In genomic region chr9:47565088-47565487, GRCm38 (mm10) we compare ENCODE assay signal across 27 mouse cellular contexts. TPM values are rescaled to one million over a fixed set of nuclear protein-coding genes. Genes with fewer than 3 reads are reported as not detected.
DNase-seq lines count a peak whose midpoint lies in the region; ATAC-seq lines count a peak whose summit lies in the region.
"Had no signal": no experiment of that assay in that cellular context is flagged by ENCODE, and none has a peak within 500 bp of the region (broad histone marks: within the 10 kb centered on the region; RNA-seq: fewer than 3 reads in every experiment).

No protein-coding gene starts in this region.

- no peaks in the 10 kb centered on the region for H3K9me3 ChIP-seq in heart, embryonic 10.5 days
- no peaks in the 10 kb centered on the region for H3K9me3 ChIP-seq in kidney, embryonic 15.5 days (replicated peaks)
- H3K9me3 ChIP-seq: embryonic facial prominence, embryonic 12.5 days; embryonic facial prominence, embryonic 15.5 days; hindbrain, embryonic 15.5 days had no signal

- no peak overlapping the region for H3K4me3 ChIP-seq in heart, embryonic 10.5 days
- H3K4me3 ChIP-seq in kidney, embryonic 15.5 days (replicated peaks): no peak overlapping the region
- H3K4me3 ChIP-seq: embryonic facial prominence, embryonic 12.5 days; embryonic facial prominence, embryonic 15.5 days; gastrocnemius, adult 2 months; heart, embryonic 13.5 days; hindbrain, embryonic 15.5 days had no signal

- no peaks in the 10 kb centered on the region for H3K4me1 ChIP-seq in heart, embryonic 10.5 days
- H3K4me1 ChIP-seq in kidney, embryonic 15.5 days: 0 out of 2 replicates have a peak, but pooled peaks cover under 1% of the 10 kb centered on the region
- H3K4me1 ChIP-seq: embryonic facial prominence, embryonic 12.5 days; embryonic facial prominence, embryonic 15.5 days; heart, embryonic 13.5 days had no signal

- no peak overlapping the region for H3K4me2 ChIP-seq in kidney, embryonic 15.5 days
- H3K4me2 ChIP-seq: embryonic facial prominence, embryonic 12.5 days; embryonic facial prominence, embryonic 15.5 days; heart, embryonic 13.5 days; hindbrain, embryonic 15.5 days had no signal

- no peak for ATAC-seq in kidney, embryonic 15.5 days (replicated peaks; ENCODE audit: low FRiP score)
- ATAC-seq: activated CD4-positive, CD25-positive, alpha-beta regulatory T cell, adult 4 months; forebrain, embryonic 14.5 days; forebrain, postnatal 0 days had no signal

- no peak overlapping the region for H3K9ac ChIP-seq in kidney, embryonic 15.5 days
- H3K9ac ChIP-seq: embryonic facial prominence, embryonic 12.5 days; embryonic facial prominence, embryonic 15.5 days; forebrain, postnatal 0 days; heart, embryonic 13.5 days; hindbrain, embryonic 15.5 days had no signal

- no peaks in the 10 kb centered on the region for H3K36me3 ChIP-seq in heart, embryonic 10.5 days
- H3K36me3 ChIP-seq in kidney, embryonic 15.5 days: no peaks in the 10 kb centered on the region
- H3K36me3 ChIP-seq: embryonic facial prominence, embryonic 12.5 days; embryonic facial prominence, embryonic 15.5 days; G1E; heart, embryonic 13.5 days; hindbrain, embryonic 15.5 days had no signal

- WGBS in heart, embryonic 10.5 days: 54% methylated on average over 5 of the region's 5 CpGs
- 47% methylated on average over 5 of the region's 5 CpGs for WGBS in kidney, embryonic 15.5 days

- H3K27me3 ChIP-seq in heart, embryonic 10.5 days (ENCODE audit: insufficient read depth, poor library complexity, severe bottlenecking): no peaks in the 10 kb centered on the region
- H3K27me3 ChIP-seq in kidney, embryonic 15.5 days: 0 out of 2 replicates have a peak, but pooled peaks cover 4% of the 10 kb centered on the region
- H3K27me3 ChIP-seq: CH12.LX; embryonic facial prominence, embryonic 12.5 days; embryonic facial prominence, embryonic 15.5 days; heart, embryonic 13.5 days; hindbrain, embryonic 15.5 days had no signal

- H3K27ac ChIP-seq in heart, embryonic 10.5 days: no peak overlapping the region
- H3K27ac ChIP-seq in kidney, embryonic 15.5 days: no peak overlapping the region
- H3K27ac ChIP-seq: embryonic facial prominence, embryonic 12.5 days; embryonic facial prominence, embryonic 15.5 days; gastrocnemius, adult 2 months; heart, embryonic 13.5 days; hindbrain, embryonic 15.5 days had no signal

- peak; percentile 73 for DNase-seq in heart, adult 11 months
- DNase-seq in heart, embryonic 10.5 days (ENCODE audit: low spot score): no peak
- peak; percentile 53 for DNase-seq in retina, adult 2 months (ENCODE audit: low read depth, low spot score)
- DNase-seq in retina, embryonic 14.5 days (ENCODE audit: low spot score): no peak
- peak; percentile 52 for DNase-seq in MEL-GATA-1-ER (ENCODE audit: extremely low read depth, low read depth)
- DNase-seq in kidney, postnatal 36 days: no peak
- DNase-seq: adrenal gland, adult 8-10 months; adrenal gland, postnatal 25 days; B cell, adult 2 months; cerebellum, adult 11-12 months; cerebellum, adult 9-10 months; cerebellum, postnatal 25 days; forebrain, postnatal 0 days; gastrocnemius, adult 2 months; gastrocnemius, postnatal 14 days; heart, adult 18-20 months; heart, postnatal 14 days; heart, postnatal 4 days had no signal

RNA-seq across cellular contexts. Expression of gene Cadm1, which starts 35.1 kb away (rescaled TPM):
- 44.7 and 68.4 TPM in 2 replicates for polyA plus RNA-seq in heart, embryonic 10.5 days (2016; fragmentation: Nextera tagmentation; extraction: Ambion mirVana)
- polyA plus RNA-seq in kidney, embryonic 15.5 days (2015; fragmentation: Nextera tagmentation; extraction: Ambion mirVana): 68.8 and 72.2 TPM in 2 replicates
- polyA plus RNA-seq: G1E had no signal

Comparison
In these comparisons a context has a peak if more than half of its experiments do, and no peak if none do; other contexts are left out.
1. DNase-seq: peak in heart, adult 11 months (single experiment), retina, adult 2 months (single experiment) and MEL-GATA-1-ER (single experiment); none in heart, embryonic 10.5 days (single experiment), retina, embryonic 14.5 days (single experiment) and kidney, postnatal 36 days (0 of 2).